Mouse (Mus musculus) left cerebral cortex, adult 11 months (tissue): ENCODE measurements around the gene Cnpy2.
A peak's percentile ranks its signal among the peaks of the same experiment; 100 is the strongest.
"Not testable (repeated sequence)": the region's sequence is repeated elsewhere in the genome, so short reads cannot be mapped to it uniquely, and the experiment has no call there.

Source experiments
- DNase-seq: peaks from one replicate; pipeline ENCODE4 v3.0.0; 2022; ENCODE audit warnings: low spot score

Gene Cnpy2

DNA sequence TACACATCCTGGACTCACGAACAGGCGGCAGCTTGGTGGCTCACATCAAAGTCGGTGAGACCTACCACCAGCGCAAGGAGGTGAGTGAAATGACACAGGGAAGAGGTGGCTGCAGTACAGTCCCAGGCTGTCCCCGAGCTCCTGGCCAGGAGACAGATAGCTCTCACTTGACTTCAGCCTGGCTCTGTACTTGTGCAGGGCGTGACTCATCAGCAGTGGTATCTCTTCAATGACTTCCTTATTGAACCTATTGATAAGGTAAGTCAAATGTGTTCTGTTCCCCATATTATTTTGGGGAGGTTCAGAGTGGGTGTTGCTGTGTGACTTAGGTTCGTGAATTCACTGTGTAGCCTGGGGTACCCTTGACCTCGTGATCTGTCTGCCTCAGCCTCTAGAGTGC, 6.7 kb upstream of the Cnpy2 start:
- DNase-seq, result no peak

DNA sequence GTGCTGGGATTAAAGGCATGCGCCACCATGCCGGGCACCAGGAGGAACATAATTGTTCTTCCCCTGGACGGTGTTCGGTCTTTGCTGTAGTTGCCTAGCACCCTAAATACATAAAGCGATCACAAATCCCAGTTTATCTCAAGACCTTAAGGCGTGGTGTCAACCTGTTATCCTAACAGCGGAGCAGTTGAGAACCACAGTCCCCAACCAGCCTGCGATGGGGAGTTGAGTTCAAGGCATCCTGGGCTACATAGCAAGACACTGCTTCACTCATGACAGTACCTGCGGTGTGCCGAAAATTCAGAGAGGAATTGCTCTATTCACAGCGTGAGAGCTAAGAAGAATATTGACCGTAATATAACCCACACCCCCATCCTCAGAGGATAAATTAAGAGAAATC, 618 bp upstream of the Cnpy2 start:
- DNase-seq, result no peak

- no peak for DNase-seq
Measured at GRCm38 (mm10) chr10:128323516-128323915, 1.3 kb downstream of the Cnpy2 start.

GRCm38 (mm10) chr10:128326825-128327224, 4.6 kb downstream of the Cnpy2 start:
- no peak for DNase-seq

DNA sequence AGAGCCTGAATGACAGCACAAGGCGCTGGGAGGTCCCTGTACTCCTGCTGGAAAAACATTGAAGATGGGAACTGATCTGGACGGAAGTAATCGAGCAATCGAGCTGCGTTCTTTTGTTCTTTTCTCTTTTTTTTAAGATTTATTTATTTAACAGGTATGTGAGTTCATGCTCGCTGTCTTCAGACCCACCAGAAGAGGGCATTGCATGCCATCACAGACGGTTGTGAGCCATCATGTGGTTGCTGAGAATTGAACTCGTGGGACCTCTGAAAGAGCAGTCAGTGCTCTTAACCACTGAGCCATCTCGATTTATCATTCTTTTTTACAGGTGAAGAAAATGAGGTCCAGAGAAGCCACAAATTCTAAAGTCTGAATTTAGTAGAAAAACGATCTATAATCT, 5.4 kb downstream of the Cnpy2 start:
- no peak for DNase-seq

DNA sequence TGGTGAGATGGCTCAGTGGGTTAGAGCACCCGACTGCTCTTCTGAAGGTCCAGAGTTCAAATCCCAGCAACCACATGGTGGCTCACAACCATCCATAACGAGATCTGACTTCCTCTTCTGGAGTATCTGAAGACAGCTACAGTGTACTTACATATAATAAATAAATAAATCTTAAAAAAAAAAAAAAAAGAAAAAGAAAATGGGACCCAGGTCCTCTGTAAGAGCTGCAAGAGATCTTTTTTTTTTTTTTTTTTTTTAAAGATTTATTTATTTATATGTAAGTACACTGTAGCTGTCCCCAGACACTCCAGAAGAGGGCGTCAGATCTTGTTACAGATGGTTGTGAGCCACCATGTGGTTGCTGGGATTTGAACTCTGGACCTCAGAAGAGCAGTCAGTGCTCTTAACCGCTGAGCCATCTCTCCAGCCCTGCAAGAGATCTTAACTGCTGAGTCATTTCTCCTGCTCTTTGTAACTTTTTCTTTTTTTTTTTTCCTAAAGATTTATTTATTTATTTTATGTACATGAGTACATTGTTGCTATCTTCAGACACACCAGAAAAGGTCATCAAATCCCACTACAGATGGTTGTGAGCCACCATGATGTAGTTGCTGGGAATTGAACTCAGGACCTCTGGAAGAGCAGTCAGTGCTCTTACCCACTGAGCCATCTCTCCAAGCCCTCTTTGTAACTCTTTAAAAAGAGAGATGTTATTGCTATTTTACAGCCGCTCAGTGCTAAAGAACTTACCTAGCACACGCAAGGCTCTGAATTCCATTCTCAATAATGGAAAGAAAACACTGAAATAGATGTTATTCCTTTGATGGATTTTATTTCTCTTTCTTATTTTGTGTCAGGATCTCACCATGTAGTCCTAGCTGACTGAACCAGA, 10.3 kb downstream of the Cnpy2 start:
- not testable (repeated sequence) for DNase-seq

DNA sequence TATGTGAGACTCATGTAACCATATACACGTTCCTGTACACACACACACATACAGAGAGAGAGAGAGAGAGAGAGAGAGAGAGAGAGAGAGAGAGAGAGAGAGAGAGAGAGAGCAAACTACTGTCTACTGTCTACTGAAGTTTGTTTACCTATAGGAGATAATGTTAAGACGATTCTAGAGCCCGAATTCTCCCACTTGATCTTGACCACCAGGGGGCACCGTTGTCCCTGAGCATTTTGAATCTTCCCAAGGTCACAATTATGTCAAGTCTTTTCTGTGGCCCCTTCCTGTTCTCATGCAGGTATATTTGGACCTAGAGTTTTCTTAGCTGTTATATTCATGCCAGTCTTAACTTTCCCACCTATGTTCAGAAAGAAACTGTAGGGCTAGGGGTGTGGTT, 13.3 kb downstream of the Cnpy2 start:
- DNase-seq, result no peak

DNA sequence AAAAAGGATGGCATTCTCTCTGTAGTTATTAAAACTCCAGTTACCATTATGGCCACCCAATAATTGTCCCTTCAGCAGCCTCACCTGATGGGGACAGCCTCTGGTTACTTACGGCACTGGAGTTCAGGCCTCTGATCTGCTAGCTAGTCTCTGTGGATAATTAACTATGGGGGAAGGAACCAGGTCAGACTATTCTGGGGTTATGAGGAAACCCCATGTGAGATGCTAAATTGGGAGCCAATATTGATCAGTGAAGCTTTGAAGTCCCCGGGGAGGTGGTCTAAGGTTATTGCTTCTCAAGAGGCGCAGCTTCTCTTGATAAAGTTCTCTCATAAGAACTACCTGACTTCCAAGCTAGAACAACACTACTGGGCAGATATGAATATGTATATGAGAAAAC, 13.9 kb downstream of the Cnpy2 start:
- DNase-seq, result no peak

GRCm38 (mm10) chr10:128336597-128336996, 14.3 kb downstream of the Cnpy2 start:
- DNase-seq, result no peak

- peak; percentile 79 for DNase-seq
Measured at GRCm38 (mm10) chr10:128337306-128338181, 15.3 kb downstream of the Cnpy2 start, which contains the start of gene Cs. TSS of gene Cs (plus strand) at chr10:128337734.

GRCm38 (mm10) chr10:128338415-128338814, 16.2 kb downstream of the Cnpy2 start:
- no peak for DNase-seq

GRCm38 (mm10) chr10:128338948-128339347, 16.7 kb downstream of the Cnpy2 start:
- DNase-seq, result no peak

- DNase-seq, result no peak
Measured at GRCm38 (mm10) chr10:128340257-128340656, 18.0 kb downstream of the Cnpy2 start.

- no peak for DNase-seq
Measured at GRCm38 (mm10) chr10:128343436-128343835, 21.2 kb downstream of the Cnpy2 start.

DNA sequence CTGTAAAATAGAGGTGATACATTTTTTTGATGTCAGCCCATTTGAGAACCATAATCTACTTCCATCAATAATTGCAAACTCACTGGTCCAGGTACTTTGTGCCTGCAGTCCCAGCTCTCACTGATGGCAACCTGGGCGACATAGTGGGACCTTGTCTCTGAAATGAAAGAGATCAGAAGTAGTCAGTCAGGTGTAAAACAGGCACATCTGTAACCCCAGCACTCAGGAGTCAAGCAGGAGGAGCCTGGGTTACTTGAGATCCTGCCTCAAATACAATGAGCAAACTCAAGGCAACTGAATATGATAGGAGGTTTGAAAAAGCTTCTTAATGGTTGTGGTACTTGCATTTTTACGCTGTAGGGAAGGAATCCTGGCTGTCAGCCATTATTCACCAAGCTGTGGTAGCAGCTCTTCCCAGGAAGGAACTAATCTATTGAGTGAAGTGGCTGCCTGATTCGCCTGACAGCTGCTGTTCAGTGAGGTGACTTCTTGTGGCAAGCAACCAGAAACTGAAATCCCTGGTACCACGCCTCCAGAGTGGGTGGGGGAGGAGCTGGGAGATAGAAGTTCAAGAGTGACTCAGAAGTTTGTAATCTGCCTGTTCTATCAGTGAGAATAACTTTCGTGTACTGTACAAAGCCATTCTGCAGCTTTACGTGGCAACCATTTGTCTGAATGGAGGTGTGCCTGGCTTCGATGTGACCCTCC, 22.5 kb downstream of the Cnpy2 start:
- DNase-seq, result no peak

- DNase-seq, result no peak
Measured at GRCm38 (mm10) chr10:128347541-128347940, 25.3 kb downstream of the Cnpy2 start.

DNA sequence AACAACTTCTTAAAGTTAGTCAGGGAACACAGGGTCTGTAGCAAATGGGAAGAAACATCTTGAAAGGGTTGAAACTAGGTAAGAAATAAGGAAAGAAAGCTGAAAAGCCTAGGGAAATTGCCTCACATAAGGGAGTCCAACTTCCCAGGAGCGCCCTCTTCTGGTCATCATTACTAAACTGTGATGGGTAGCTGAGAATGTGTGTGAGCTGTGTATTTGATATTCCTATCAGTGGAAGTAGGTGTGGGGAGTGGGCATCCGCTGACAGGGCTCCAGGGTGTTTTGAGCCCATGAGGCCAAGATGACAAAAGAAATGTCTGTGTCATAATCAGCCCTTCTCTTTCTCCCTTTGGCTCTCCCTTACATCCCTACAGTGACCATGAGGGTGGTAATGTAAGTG, 36.5 kb downstream of the Cnpy2 start:
- no peak for DNase-seq

GRCm38 (mm10) chr10:128359226-128359625, 37.0 kb downstream of the Cnpy2 start:
- DNase-seq, result no peak

DNA sequence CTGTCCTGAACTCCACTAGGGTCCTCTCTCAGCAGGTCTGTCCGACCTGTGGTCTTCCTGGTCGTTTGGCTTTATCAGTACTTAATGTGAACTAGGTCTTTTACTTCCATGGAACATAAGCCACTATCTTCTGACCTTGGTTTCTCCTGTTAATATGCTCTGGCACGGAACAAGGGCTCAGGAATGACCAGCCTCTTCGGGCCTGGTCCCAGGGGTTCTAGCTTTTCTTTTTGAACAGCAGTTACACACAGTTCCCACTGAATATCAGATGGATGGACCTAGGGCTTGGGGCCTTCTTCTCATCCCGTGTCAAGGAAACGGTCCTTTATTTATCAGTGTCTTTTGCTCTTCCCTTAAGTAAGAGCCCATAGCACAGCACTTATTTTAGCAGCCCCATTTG, 39.6 kb downstream of the Cnpy2 start:
- DNase-seq, result no peak

GRCm38 (mm10) chr10:128362568-128362967, 40.3 kb downstream of the Cnpy2 start:
- no peak for DNase-seq

DNA sequence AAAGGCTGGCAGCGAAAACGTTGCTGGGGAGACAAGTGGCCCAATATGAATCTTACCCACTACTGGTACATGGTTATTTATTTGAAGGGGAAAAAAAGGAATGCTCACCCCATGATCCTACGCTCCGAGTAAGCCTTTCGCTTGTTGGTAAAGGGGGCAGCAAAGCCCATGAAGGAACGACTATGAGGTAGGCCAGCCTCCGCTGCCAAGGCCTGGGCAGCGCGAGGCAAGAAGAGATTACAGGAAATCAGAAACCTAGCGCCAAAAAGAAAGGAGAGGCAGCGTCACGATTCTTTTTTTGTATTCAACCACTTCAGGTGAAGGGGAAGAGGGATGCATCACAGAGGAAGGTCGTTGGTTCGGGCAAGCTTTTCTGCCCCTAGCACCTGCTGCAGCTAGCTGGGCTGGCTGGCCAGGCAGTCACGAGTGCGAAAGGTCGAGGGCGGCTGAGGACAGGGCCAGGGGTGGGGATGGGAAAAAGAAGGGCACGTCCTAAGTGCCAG, 45.7 kb downstream of the Cnpy2 start:
- DNase-seq, result no peak
